Mouse (Mus musculus) fat pad, adult 2 months (tissue): ENCODE results near the gene Rbm24.

Experiments used
- DNase-seq: peaks from one replicate; pipeline ENCODE4 v3.0.0-alpha.2; 2011; ENCODE audit warnings: low read depth, low spot score; ENCODE audit errors: extremely low read depth

Rbm24 gene

DNA sequence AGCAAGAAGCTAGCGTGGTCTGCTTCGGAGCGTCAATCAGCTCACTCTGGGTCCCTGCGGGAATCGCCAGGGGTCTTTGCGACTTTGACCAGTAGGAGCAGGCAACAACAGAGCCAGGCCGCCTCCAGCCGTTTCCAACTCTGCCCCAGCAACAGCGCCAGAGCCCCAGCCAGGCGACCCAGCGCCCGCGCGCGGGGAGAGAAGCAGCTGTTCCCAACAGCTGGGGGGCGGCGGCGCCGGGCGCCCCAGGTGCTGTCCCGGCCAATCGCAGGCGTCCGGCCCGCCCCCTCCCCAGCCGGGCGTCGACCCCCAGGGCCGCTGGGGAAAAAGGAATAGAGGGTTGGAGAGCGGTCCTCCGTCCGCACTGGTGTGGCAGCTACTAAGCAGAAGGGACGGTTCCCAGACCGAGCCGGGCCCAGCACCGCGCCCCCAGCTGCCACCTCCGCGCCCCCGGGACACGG lies at the start of gene Rbm24:
Gene Rbm24 (plus strand): TSS at position 294 of the 461 bp plus-strand sequence.
- DNase-seq = no peak

DNA sequence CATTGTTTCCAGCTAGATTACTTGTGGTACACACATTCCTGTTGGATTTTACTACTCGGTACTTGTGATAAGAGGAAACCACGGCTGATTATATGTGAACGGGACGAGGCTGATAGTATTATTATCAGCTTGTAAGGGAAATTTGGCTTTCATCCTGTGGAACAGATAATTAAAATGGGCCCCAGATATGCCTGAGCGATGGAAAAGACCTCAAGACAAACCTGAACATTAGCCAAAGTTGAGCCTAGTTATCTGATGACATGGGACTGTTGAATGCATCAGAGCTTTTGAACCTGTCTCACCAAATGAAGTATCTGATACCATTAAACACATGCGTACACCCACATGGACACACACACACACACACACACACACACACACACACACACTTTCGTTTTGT lies 45.4 kb upstream of the Rbm24 start:
- no peak for DNase-seq

DNA sequence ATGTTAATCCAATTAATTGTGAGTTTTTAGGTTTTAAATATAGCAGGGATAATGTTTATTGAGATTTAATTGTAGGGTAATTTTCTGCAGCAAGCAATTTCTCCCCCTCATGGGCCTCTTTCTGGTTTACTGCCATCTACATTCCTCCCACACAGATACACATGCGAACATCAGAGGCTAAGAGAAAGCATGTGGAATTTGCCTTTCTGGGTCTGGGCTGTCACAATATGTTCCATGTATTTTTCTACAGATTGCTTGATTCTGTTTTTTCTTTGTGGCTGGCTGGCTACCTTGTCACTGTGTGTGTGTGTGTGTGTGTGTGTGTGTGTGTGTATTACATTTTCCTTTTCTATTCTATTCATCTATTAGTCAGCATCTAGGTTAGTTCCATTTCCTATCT lies 42.9 kb upstream of the Rbm24 start:
- DNase-seq = no peak

DNA sequence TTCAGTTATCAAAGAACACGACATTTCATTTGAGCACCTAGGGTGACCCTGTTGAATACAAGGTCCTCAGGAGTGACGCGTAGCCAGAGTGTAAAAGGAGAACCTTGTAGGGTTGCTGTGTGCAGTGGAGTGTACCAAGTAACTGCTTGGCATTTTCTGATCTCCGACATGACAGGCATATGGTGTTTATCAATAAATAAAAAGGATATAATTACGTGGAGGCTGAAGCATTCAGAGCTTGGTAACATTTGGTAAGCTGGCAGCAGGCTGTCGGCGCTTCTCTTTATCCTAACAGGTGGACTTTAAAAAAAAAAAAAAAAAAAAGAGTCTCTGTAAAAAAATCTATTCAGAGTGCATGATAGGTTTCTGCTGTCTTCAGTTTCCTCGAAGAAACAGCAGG lies 30.8 kb upstream of the Rbm24 start:
- DNase-seq = no peak

DNA sequence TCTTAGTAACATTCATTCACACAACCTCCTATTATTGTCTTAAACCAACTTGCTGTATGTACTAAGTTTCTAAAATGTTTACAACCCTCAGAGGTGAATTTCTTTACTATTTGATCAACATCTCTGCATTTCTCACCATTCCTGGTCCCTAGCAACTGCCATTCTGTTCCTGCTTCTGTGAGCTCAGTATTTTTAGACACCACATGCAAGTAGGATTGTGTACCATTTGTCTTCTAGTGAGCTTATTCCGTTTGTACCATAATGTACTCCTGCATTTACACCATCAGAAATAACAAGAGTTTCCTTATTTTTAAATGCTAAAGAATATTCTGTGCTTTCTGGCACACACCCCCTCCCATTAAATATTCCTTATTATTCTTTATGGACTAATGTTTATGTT lies 26.6 kb upstream of the Rbm24 start:
- DNase-seq = no peak

DNA sequence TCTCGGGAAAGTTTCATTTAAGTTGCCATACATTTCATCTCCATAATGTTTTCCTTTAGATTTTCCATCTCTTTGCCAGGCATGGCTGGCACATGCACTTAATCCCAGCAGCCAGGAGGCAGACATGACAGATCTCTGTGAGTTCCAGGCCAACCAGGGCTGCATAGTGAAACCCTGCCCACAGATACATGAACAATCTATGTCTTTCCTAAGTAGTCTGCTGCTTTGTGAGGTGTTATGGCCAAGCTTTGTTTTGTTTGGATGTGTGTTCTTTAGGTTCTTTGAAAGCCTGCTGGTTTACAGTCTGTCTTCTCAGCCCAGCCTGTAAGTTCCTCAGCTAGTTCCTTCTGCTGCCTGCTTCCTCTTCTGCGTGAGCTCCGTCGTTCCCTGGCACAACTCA lies 25.3 kb upstream of the Rbm24 start:
- DNase-seq = no peak

DNA sequence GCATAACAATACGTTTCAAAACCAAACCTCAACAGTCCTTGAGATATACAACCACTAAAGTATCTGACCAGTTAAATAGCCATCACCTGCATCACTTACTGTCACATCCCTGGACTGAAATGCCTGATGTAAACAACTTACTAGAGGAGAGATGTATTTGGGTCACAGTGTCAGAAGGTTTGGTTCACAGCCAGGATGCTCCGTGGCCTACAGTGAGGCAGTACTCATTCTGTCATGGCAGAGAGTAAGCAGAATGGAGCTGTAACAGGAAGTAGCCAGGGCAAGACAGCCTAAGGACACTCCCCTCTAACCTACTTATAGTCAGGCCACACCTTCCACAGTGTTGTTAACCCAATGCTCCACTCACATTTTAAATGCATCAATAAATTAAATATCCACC lies 24.3 kb upstream of the Rbm24 start:
- no peak for DNase-seq

DNA sequence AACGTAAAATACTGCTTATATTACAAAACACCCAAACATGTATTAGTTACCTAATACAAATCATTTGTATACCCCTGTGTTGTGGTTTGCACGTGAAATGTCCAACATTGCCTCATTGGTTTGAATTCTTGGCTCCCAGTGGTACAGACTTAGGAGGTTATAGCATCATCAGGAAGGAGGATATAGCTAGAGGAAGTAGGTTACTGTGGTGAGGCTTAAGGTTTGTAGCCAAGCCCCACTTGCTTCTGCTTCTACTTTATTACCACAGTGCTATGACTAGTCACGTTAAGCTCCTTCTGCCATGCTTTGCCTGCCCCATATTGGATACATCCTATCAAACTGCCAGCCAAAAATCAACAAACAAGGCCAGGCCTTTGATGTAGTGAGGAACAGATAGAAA lies 21.0 kb upstream of the Rbm24 start:
- no peak for DNase-seq

DNA sequence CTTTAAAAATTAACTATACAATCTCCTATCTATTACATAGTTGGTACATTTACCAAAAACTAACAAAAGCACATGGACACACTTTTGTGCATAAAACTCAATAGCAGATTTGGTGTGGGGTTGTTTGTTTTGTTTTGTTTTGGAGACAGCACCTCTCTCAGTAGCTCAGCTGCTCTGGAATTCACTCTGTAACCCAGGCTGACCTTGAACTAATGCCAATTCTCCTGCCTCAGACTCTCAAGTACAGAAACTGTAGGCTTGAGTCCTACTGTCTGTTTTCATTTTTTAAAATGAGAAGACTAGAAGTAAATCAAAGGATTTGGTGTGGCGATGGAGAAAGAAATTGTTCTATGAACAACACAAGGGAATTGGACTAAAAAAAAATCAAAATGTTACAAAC lies 11.1 kb upstream of the Rbm24 start:
- DNase-seq = no peak

DNA sequence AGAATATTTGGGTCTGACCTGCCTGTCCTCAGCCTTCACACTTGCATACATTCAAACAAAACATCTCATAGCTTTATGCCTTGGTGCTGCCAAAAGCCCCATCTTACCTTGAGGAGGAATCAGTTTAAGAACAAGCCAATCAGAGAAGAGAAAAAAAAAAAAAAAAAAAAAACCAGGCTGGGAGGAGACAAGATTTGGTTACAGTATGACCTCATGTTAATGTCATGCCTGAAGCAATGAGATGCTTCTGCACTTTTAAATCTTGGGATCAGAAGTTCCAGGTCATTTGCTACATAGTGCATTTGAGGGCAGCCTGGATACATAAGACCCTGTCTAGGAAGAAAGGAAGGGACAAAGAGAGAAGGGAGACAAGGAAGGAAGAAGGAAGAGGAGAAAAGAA lies 6.0 kb upstream of the Rbm24 start:
- no peak for DNase-seq

DNA sequence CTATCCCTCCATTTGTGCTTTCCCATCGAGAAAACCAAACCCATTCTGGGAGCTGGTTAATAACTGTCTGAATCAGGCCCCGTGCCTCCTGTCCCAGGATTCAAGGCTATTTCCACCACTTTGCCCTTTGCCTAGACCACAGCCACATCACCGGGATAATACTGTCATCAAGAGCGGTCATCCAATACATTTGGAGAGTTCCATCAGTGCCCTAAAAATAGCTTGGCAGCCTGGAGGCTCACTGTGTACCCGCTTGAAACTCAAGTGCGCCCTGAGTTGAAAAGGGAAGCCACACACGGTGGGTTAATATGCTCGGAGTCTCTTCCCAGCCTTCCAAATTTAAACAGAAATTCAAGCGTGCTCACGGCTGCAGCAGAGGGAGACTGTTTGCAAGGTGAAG lies 4.6 kb upstream of the Rbm24 start:
- DNase-seq = no peak

DNA sequence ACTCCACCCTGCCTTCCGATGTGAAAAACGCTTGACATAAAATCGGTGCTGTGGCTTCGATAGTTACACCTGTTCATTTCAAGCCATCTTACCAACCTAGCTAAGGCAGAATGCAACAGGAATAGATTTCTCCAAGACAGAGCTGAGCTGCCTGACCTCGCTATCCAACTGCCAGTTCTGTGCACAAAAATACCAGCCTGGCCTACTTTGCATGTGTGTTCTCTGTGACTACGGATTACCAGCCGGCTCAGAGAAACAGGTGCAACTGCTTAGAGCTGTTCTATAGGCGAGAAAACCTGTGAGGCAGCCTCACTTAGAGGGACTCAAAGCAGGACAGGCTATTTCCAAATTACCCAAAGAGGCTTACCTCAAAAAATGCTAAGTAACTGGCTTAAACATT lies 4.2 kb upstream of the Rbm24 start:
- DNase-seq = no peak

DNA sequence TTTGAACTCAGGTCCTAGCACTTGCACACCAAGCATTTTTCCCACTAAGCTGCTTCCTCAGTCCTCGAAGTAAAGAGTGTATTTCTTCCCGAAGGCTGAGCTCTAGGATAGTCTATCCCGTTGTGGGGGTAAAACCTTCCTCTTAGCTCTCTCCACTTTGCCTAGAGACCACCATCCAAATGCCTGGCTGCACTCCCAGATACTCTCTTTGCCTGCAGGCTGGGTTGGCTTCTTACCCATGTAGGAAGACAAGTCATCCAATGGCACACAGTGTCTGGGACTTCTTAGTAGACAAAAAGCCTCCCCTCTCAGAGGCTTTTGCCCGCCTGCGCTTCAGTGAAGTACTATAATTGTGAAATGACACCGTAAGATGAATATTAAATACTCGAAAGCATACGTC lies 2.2 kb upstream of the Rbm24 start:
- no peak for DNase-seq

DNA sequence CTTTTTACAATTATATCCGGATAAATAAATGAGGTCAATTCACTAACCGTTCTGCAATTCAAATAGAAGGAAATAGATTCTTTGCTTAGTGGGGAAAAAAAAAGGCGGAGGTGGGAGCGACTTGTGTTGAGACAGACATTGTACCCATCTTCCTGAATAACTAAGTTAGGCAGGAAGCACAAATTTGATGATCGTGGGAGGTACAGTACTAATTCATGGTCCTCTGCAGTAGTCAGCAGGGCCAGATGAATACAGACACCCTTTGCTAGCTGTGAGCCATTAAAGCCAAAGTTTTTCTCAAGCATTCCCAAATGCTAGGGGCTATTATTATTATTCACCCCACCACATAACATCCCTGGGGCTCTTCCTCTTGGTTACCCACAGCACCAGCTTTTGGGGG lies 640 bp upstream of the Rbm24 start:
- no peak for DNase-seq

DNA sequence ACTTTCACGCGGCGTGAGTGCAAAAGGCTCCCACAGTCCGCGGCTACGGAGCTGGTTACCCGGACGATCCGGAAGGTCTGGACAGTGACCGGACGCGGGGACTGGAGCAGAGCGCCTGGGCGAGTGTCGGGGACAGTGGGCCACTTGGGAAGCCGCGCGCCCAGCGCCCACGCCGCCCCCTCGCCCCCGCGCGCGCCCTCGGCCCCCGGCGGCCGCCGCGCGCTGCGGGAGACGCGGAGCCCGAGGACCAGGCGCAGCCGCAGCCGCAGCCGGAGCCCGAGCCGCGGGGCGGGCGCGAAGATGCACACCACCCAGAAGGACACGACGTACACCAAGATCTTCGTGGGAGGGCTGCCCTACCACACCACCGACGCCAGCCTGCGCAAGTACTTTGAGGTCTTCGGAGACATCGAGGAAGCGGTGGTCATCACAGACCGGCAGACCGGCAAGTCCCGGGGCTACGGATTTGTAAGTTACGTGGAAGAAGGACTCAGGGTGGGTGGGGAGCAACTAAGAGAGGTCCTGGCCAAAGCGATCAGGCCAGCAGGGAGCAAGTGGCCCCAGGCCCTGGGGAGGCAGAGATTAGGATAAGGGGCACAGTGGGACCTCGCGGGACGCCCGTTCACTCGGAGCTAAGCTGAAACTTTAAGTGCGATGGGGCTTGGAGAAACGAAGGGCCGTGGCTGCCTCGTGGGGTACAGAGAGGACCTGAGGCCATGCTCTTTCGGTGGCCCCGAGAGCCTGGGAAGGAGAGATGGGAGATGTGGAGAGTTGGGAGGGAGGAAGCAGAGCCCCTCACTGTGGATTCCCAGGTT lies 704 bp downstream of the Rbm24 start:
- no peak for DNase-seq

DNA sequence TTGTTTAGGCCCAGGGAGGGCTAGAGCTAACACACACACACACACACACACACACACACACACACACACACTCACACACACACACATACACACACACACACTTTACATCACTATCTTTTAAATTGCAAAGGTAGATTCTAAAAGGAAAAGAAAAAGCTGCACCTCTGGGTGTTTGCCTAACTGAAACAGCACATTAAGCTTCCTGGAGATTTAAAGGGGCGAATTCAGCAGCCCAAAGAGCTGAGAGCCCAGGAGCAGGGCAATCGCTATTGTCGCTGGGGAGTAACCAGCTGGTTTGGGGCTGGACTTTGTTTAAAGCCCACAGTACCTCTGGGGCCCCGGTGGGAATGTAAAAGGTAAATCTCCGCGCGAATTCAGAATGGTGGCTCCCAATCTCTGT lies 1.4 kb downstream of the Rbm24 start:
- DNase-seq = no peak

DNA sequence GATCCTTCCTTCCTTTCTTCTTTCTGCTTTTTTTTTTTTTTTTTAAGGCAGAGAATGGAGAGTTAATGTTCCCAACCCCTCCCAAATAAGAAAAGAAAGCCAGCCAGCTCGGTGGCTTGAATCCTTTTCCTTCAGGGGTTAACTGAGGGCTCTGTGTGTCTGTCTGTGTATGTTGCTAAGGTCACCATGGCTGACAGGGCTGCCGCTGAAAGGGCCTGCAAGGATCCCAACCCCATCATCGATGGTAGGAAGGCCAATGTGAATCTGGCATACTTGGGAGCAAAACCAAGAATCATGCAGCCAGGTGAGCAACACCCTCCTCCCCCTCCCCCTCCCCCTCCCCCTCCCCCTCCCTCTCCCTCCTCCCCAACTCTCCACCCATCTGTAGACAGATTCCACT lies 1.9 kb downstream of the Rbm24 start:
- DNase-seq = no peak

DNA sequence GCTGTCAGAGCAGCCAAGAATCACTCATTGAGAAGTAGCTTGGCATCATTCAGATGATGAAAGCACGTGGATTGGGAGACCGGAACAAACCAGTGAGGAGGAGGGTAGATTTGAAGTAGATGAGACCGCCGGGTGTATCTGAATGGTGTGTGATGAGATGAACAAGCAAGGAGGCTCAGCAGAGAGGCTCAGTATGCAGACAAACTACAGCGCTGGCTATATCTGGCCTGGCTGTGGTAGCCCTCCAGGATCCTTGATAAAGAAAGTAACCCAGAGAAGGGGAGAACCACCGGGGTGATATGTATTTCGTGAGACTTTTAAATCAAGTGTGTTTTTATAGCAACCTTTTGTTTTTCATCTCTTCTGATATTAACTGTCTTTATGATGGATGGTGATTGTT lies 5.6 kb downstream of the Rbm24 start:
- no peak for DNase-seq

DNA sequence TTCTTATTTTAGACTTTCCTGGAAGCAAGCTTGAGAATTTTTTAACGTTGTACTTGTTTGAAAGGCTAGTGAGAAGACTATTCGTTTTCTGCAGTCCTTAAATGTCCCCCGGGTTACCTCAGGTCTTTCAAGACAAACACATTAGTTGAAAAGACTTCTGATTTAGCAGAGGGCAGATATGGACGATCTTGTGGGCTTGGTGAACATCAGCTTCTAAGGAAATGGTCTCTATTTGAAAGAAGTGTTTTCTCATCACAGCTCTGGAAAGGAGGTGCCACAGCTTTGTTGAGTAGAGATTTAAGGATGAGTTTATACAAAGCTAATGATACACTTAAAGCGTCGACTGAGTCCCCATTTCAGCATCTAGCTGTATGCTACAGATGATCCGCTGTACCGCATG lies 6.1 kb downstream of the Rbm24 start:
- DNase-seq = no peak

DNA sequence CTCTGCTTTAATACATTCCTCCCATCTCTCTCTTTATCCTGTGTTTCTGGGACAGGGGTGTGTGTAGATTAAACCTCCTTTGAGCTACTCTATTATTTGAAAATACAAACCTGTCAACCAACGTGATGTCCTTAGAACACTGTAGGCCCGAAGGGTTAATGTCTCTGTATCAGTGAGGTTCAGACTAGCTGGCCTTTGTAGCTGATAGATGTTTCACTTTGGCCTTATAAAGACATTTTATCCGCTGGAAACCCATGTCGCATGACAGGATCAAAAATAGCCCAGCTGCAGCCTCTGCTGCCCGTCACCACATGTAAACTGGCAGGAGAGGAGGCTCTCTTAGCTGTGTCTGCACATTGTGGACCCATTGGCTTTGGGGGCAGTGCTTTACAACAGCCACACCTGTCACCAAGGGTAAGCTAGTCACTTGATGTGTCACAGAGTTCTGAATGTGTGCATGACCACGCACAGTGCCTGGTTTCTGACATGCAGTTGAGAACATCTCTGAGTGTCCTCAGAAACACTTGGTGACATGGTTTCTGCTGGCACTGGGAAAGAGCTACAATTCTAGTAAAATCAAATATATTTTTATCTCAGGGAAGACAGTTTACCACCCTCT lies 8.5 kb downstream of the Rbm24 start:
- DNase-seq = no peak

DNA sequence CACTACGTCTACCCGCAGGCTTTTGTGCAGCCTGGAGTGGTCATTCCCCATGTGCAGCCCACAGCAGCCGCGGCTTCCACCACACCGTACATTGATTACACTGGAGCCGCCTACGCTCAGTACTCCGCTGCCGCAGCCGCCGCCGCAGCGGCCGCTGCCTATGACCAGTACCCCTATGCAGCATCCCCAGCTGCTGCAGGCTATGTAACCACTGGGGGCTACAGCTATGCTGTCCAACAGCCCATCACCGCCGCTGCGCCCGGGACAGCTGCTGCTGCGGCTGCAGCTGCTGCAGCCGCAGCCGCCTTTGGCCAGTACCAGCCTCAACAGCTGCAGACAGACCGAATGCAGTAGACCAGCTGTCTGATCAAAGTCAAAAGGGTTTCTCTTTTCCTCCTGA lies 10.7 kb downstream of the Rbm24 start:
- no peak for DNase-seq

DNA sequence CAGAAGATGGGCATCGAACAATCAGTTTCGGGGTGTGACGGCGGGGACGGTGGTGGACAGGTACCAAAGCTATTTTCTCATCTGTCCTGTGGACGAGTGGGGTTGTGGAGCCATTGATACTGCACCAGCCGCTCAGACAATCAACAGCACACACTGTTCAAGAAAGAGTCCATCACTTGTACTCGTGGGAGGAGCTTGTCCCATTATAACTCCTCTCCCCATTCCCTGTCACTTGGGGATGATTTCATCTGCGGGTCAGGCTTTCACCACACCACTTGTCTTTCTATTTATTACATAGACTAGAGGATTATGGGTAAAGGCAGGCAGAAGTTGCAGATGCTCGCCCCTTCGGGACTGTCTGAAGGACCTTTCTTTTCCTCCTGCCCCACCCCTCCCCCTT lies 11.6 kb downstream of the Rbm24 start:
- DNase-seq = no peak
